Mouse (Mus musculus): Measurements from ENCODE around the gene Rock2. TPM values are rescaled to one million over a fixed set of nuclear protein-coding genes. Genes with fewer than 3 reads are reported as not detected.

The Rock2 gene
- 10 to 100 TPM; 71.6 to 89.3 TPM for total RNA-seq (2021)
- long read RNA-seq, experiment 1, partial matches to known transcripts = 11 of 16 reads
- long read RNA-seq, experiment 1, other reads (novel, unspliced or antisense) = 5 of 16 reads
- long read RNA-seq, experiment 2, partial matches to known transcripts = 4 of 8 reads
- long read RNA-seq, experiment 2, other reads (novel, unspliced or antisense) = 4 of 8 reads

- peak; percentile 85 for DNase-seq (ENCODE audit: low spot score)
These were observed at the start of gene Rock2 for GRCm38 (mm10) chr12:16894396-16895220. Gene Rock2 (plus strand): TSS chr12:16894895.

GRCm38 (mm10) chr12:16847204-16847792 is 47.4 kb upstream of the Rock2 start:
- DNase-seq (ENCODE audit: low spot score) = no peak

- DNase-seq (ENCODE audit: low spot score) = no peak
These were observed 46.2 kb upstream of the Rock2 start for GRCm38 (mm10) chr12:16848501-16848900.

GRCm38 (mm10) chr12:16849821-16850220 is 44.9 kb upstream of the Rock2 start:
- DNase-seq (ENCODE audit: low spot score) = no peak

- DNase-seq (ENCODE audit: low spot score) = peak; percentile 97
These were observed 44.0 kb upstream of the Rock2 start for GRCm38 (mm10) chr12:16850431-16851375.

- DNase-seq (ENCODE audit: low spot score) = peak; percentile 87
These were observed 41.1 kb upstream of the Rock2 start for GRCm38 (mm10) chr12:16853431-16854165.

GRCm38 (mm10) chr12:16855632-16856305 is 38.9 kb upstream of the Rock2 start:
- DNase-seq (ENCODE audit: low spot score) = no peak

- DNase-seq (ENCODE audit: low spot score) = no peak
These were observed 38.4 kb upstream of the Rock2 start for GRCm38 (mm10) chr12:16856306-16856679.

GRCm38 (mm10) chr12:16858081-16858480 is 36.6 kb upstream of the Rock2 start:
- DNase-seq (ENCODE audit: low spot score) = no peak

GRCm38 (mm10) chr12:16859781-16860180 is 34.9 kb upstream of the Rock2 start:
- DNase-seq (ENCODE audit: low spot score) = no peak

- no peak for DNase-seq (ENCODE audit: low spot score)
These were observed 34.2 kb upstream of the Rock2 start for GRCm38 (mm10) chr12:16860533-16860932.

GRCm38 (mm10) chr12:16860961-16861360 is 33.7 kb upstream of the Rock2 start:
- no peak for DNase-seq (ENCODE audit: low spot score)

GRCm38 (mm10) chr12:16864477-16864876 is 30.2 kb upstream of the Rock2 start:
- DNase-seq (ENCODE audit: low spot score) = no peak

GRCm38 (mm10) chr12:16865871-16866270 is 28.8 kb upstream of the Rock2 start:
- DNase-seq (ENCODE audit: low spot score) = no peak

- no peak for DNase-seq (ENCODE audit: low spot score)
These were observed 28.2 kb upstream of the Rock2 start for GRCm38 (mm10) chr12:16866460-16866859.

- no peak for DNase-seq (ENCODE audit: low spot score)
These were observed 27.4 kb upstream of the Rock2 start for GRCm38 (mm10) chr12:16867306-16867705.

GRCm38 (mm10) chr12:16868618-16869017 is 26.1 kb upstream of the Rock2 start:
- DNase-seq (ENCODE audit: low spot score) = no peak

GRCm38 (mm10) chr12:16869091-16869778 is 25.5 kb upstream of the Rock2 start:
- DNase-seq (ENCODE audit: low spot score) = no peak

GRCm38 (mm10) chr12:16869870-16870404 is 24.8 kb upstream of the Rock2 start:
- DNase-seq (ENCODE audit: low spot score) = no peak
